Mouse (Mus musculus): Measurements from ENCODE around the gene Tbxas1.

The Tbxas1 gene

DNA sequence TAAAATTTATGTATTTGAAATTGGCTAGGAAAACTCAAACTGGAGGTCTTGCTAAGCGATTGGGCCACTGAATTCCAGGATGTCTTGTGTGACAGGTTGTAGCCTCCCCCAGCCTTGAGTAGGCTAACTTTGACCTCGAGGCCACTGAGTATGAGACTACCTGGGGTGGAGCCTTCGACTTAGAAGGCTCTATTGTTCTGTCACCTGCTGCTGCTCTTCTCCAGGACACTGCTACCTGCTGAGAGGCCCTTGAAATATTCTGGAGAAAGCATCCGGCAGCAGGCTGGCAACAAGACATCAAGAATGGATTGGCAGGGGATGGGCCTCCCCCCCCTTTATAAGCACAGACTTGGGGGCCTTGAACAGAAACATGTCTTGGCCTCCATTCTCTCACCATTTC lies 256.3 kb downstream of the Tbxas1 start:
- no peak for DNase-seq

DNA sequence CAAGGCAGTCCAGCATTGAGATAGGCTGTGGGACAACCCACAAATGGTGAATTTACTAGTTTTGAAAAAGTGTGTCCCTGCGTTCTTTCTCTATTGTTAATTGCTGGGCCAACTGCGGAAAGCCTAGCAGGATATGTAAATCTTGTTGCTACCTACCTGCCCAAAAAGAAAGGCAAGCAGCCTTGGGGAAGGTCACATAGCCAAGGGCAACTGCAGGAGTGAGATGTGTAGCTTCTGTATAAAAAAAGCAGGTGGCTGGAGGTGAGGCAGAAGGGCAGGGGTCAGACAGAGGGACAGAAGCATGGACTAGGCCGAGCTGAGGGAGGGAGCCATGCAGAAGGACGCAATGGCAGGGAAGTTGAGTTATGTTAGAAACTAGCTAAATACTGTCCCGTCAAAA lies 257.4 kb downstream of the Tbxas1 start:
- no peak for DNase-seq
